Mouse (Mus musculus) kidney, adult 10 weeks (tissue): ENCODE measurements around the gene Pcdh18. TPM values are rescaled to one million over a fixed set of nuclear protein-coding genes. Genes with fewer than 3 reads are reported as not detected.

Experiments
- polyA plus RNA-seq: library from polyadenylated mRNA; stranded (reverse); fragments of 350-450 nt; fragmentation: Illumina TruSeq; extraction: RNeasy Lipid Tissue Mini Kit (QIAGEN cat#74804); gene quantifications from one replicate; pipeline ENCODE4 v1.2.3, GENCODE M21; 2014; ENCODE audit warnings: low read depth, low replicate concordance

Pcdh18 gene
- 9.5 TPM for polyA plus RNA-seq

DNA sequence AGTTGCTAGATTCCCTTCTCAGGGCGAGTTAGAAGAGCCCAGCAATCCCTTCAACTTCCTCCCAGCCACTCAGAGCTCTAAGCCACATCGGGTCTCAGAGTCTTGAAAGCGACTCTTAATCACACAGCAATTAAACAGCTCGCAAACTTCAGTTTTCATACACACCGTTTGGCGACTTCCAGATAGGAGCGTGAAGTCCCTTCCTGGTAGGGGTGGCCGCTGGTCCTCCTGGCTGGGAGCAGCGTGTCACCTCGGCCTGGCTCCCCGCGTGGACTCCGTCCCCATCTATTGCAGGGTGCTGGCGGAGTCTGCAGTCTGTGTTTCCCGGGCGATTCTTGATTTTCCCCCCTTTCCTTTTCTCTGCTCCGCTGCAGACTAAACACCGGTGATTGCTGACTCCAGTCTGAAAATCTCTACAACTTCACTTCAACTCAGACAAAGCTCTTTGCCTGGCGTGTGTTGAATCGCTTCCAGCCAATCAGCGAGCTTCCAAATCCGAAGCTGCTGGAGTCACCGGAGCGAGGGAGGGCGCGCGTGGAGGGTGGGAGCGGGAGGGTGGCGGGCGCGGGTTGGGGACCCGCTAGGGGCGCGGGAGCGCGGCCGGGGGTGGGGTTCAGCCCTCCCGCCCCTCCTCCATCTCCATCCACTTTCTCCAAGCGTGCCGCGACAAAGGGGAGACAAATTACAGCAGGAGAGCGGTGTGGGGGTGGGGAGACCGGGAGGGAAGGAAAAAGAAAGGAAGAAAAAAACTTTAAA, at the start of gene Pcdh18:
Pcdh18 (minus strand) TSS at position 456 of the 756 bp plus-strand sequence.

